Mouse (Mus musculus) embryonic facial prominence, embryonic 12.5 days (tissue): ENCODE measurements around the gene 4930558K02Rik. TPM values are rescaled to one million over a fixed set of nuclear protein-coding genes. Genes with fewer than 3 reads are reported as not detected.

ENCODE experiments used
- ATAC-seq: fragments of 200-750 bp; cut with Nextera tagmentation; 2 replicates; pipeline ENCODE4 v1.8.0; 2017; ENCODE audit not compliant: insufficient number of reproducible peaks, insufficient read depth, low FRiP score, low TSS enrichment
- H3K27ac ChIP-seq: fragments of 300-500 bp; sonication (generic); 2 replicates; pipeline ENCODE4 v1.5.1; 2016; ENCODE audit warnings: mild to moderate bottlenecking
- H3K27me3 ChIP-seq: fragments of 300-500 bp; sonication (generic); 2 replicates; pipeline ENCODE4 v1.6.1; 2016; ENCODE audit warnings: mild to moderate bottlenecking, moderate library complexity
- H3K36me3 ChIP-seq: fragments of 300-500 bp; sonication (generic); 2 replicates; pipeline ENCODE4 v1.6.1; 2016; ENCODE audit warnings: mild to moderate bottlenecking
- H3K4me1 ChIP-seq: fragments of 300-500 bp; sonication (generic); 2 replicates; pipeline ENCODE4 v1.6.1; 2016
- H3K4me2 ChIP-seq: fragments of 300-500 bp; sonication (generic); replicated peaks from 2 replicates; pipeline ENCODE4 v1.6.1; 2016; ENCODE audit warnings: mild to moderate bottlenecking, moderate library complexity
- H3K4me3 ChIP-seq: fragments of 300-500 bp; sonication (generic); 2 replicates; pipeline ENCODE4 v1.5.1; 2016; ENCODE audit warnings: mild to moderate bottlenecking
- H3K9ac ChIP-seq: fragments of 300-500 bp; sonication (generic); 2 replicates; pipeline ENCODE4 v1.6.1; 2016; ENCODE audit warnings: mild to moderate bottlenecking, moderate library complexity
- H3K9me3 ChIP-seq: fragments of 300-500 bp; sonication (generic); 2 replicates; pipeline ENCODE4 v1.6.1; 2016; ENCODE audit warnings: mild to moderate bottlenecking, moderate library complexity
- WGBS: fragments of 180-500 bp; shearing (Covaris S2); methylation state at CpG from one replicate; pipeline ENCODE4 v1.1.7; 2016; 5-methylcytosine and 5-hydroxymethylcytosine counted together
- polyA plus RNA-seq: library from polyadenylated mRNA; unstranded; fragments of >200 nt; fragmentation: Nextera tagmentation; extraction: Ambion mirVana; gene quantifications from 2 replicates; pipeline ENCODE4 v1.2.1, GENCODE M21; 2016

4930558K02Rik gene
- polyA plus RNA-seq, 1 experiment from 2014 or later = not detected

DNA sequence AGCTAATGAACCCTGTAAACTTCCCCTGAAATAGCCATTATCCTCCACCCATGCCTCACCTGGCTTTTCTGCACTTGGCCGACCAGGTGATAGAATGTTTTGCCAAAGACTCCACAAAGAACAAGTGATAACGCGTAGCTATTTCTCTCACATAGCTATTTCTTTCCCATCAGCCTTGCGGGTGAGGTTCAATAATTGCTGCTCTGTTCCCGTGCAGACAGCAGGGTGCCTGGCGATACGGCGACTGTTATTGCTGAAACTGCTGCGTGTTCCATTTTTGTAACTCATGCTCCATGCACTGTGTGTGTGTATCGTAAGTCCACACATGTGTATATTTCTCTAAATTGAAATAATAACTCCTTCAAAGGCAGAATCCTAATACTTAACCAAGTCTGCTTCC lies 47.6 kb downstream of the 4930558K02Rik start:
- Histone ChIP-seq H3K27me3 (no peaks in the 10 kb centered on the region), H3K36me3 (no peaks in the 10 kb centered on the region), H3K27ac (no peak overlapping the region), H3K9me3 (no peaks in the 10 kb centered on the region), H3K4me1 (no peaks in the 10 kb centered on the region), H3K4me3 (no peak overlapping the region), H3K9ac (no peak overlapping the region), H3K4me2 (no peak overlapping the region)
- ATAC-seq = no peak
- 82% methylated on average over 10 of the region's 10 CpGs for WGBS

- no peak overlapping the region for H3K27ac ChIP-seq
- no peaks in the 10 kb centered on the region for H3K9me3 ChIP-seq
Observed at GRCm38 (mm10) chr1:161931313-161931712, 48.1 kb downstream of the 4930558K02Rik start.

DNA sequence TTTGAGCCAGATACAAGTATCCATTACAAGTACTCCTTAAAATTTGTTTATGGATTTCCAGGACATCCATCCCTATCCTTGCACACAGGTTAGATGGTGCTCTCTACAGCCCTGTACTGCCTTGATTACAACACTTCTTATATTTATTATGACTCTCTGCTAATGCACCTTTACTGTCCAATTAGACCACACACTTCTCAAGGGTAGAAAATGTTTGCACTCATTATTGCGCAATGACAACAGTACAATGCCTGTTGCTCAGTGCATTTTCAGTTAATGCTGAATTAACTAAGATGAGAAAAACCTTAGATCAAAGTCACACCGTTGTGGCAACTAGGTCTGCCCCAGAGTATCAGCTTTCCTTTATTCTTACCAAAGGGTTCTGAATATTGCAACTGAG lies 51.5 kb downstream of the 4930558K02Rik start:
- ATAC-seq = no peak
- Histone ChIP-seq H3K27me3 (no peaks in the 10 kb centered on the region), H3K4me3 (no peak overlapping the region), H3K27ac (no peak overlapping the region), H3K36me3 (no peaks in the 10 kb centered on the region), H3K4me1 (no peaks in the 10 kb centered on the region), H3K9me3 (no peaks in the 10 kb centered on the region), H3K4me2 (no peak overlapping the region), H3K9ac (no peak overlapping the region)
- WGBS = 79% methylated on average over 2 of the region's 2 CpGs

More at GRCm38 (mm10) chr1:161931313-161931712, 48.1 kb downstream of the 4930558K02Rik start:
- H3K27me3 ChIP-seq = no peaks in the 10 kb centered on the region
- H3K4me2 ChIP-seq = no peak overlapping the region
- no peaks in the 10 kb centered on the region for H3K36me3 ChIP-seq
- no peaks in the 10 kb centered on the region for H3K4me1 ChIP-seq
- H3K9ac ChIP-seq = no peak overlapping the region
- WGBS = 68% methylated on average over 4 of the region's 4 CpGs
- H3K4me3 ChIP-seq = no peak overlapping the region
- ATAC-seq = no peak

DNA sequence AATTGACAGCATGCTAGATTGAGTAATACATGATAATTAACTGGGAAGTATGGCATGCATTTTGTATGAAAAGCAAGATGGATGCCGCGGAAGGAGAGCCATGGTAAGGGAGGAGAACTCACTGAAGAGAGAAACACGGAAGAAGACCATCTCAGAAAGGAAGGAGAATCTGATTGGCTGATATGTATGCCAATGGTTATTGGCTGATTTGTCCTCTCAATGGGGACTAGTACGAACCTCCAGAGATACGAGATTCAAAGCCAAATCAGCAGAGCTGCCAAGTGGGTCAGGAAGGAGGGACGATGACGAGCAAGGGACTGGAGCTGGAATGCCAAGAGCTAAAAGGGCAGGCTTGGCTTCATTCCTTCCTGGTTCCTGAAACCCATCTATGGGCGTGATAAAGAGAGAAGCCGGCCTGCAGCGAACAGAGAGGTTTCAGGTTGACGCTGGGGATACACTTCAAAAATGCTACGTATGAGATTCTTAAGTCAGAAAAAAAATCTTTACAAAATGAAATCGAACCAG lies 54.1 kb downstream of the 4930558K02Rik start:
- H3K27me3 ChIP-seq = no peaks in the 10 kb centered on the region
- H3K9me3 ChIP-seq = no peaks in the 10 kb centered on the region
- ATAC-seq = no peak
- no peaks in the 10 kb centered on the region for H3K4me1 ChIP-seq
- no peak overlapping the region for H3K27ac ChIP-seq
- H3K36me3 ChIP-seq = no peaks in the 10 kb centered on the region
- no peak overlapping the region for H3K4me2 ChIP-seq
- 81% methylated on average over 13 of the region's 13 CpGs for WGBS
- no peak overlapping the region for H3K9ac ChIP-seq
- no peak overlapping the region for H3K4me3 ChIP-seq

GRCm38 (mm10) chr1:161924321-161924720 lies 55.1 kb downstream of the 4930558K02Rik start:
- no peaks in the 10 kb centered on the region for H3K4me1 ChIP-seq
- 73% methylated on average over 3 of the region's 3 CpGs for WGBS

DNA sequence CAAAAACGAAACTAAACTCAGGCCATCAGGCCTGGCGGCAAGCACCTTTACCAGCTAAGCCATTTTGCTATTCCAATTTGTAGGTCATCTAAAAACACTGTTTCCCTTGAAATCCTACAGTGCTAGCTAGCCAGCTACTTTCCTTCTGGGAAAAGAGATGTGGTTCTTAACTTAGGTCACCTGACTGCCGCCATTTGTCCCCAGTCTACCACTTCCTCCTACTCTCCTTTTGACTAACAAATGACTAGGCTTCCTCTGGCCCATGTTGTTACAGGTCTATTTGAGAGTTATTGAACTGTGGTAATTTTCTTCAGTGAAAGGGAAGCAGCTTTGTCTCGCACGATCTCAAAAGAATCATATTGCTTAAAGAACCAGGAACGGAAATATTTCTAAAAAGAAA lies 57.5 kb downstream of the 4930558K02Rik start:
- no peak overlapping the region for H3K9ac ChIP-seq
- no peaks in the 10 kb centered on the region for H3K36me3 ChIP-seq
- H3K4me1 ChIP-seq = peaks cover 7% of the 10 kb centered on the region; the same call in 1 of the 2 replicates
- no peak overlapping the region for H3K27ac ChIP-seq
- ATAC-seq = no peak
- no peak overlapping the region for H3K4me2 ChIP-seq
- no peaks in the 10 kb centered on the region for H3K27me3 ChIP-seq
- 84% methylated on average over 6 of the region's 6 CpGs for WGBS
- H3K9me3 ChIP-seq = no peaks in the 10 kb centered on the region
- H3K4me3 ChIP-seq = no peak overlapping the region

More at GRCm38 (mm10) chr1:161924321-161924720, 55.1 kb downstream of the 4930558K02Rik start:
- Histone ChIP-seq H3K9me3 (no peaks in the 10 kb centered on the region), H3K27me3 (no peaks in the 10 kb centered on the region), H3K4me3 (no peak overlapping the region), H3K9ac (no peak overlapping the region), H3K36me3 (no peaks in the 10 kb centered on the region), H3K4me2 (no peak overlapping the region), H3K27ac (no peak overlapping the region)
- no peak for ATAC-seq

DNA sequence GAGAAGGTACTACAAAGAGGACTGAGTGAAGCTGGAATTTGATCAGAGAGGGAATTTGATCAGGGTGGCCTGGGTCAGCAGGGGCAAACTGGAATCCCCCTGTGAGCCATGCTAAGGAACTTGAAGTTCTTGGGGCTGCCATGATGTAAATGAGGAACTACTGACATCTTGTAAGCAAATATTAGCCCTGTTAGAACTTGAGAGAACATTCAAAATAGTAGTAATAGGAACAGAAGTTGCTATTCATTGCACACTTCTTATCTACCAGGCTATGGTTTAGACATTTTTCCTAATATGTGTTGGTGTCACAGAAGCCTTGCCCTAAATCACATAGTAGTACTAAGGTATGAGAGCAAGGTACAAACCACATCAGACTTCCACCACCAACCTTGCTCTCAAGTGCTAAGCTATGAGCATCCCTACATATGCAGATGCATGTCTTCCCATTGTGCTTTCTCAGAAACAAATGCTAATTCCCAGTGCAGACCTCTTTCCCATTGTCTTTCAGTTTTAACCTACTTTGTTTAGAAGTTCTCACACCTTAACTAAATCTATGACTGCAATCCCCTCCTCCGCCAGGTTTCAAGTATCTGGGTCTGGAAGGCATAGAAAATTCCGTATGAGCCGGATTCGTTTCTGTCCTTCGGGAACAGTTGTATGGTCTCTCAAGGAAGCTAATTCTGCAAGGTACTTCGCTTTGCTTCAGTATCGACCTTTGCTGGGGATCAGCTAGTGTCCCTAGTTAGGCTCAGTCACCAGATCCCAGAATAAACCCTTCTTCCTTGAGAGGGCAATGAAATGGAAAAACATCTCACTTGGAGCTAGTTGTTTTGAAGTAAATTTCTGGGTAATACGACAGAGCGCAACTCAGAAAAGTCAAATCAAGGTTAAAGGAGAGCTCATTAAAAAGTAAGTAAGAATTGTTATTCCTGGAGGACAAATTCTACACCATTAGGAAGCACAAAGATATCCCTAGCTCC lies 58.7 kb downstream of the 4930558K02Rik start:
- Histone ChIP-seq H3K27me3 (no peaks in the 10 kb centered on the region), H3K9ac (no peak overlapping the region), H3K36me3 (no peaks in the 10 kb centered on the region), H3K27ac (no peak overlapping the region), H3K4me1 (peaks cover 7% of the 10 kb centered on the region; the same call in 1 of the 2 replicates), H3K4me2 (no peak overlapping the region), H3K4me3 (no peak overlapping the region), H3K9me3 (no peaks in the 10 kb centered on the region)
- 80% methylated on average over 9 of the region's 9 CpGs for WGBS
- ATAC-seq = no peak

- H3K27me3 ChIP-seq = no peaks in the 10 kb centered on the region
- 97% methylated on average over 2 of the region's 2 CpGs for WGBS
Observed at GRCm38 (mm10) chr1:161919594-161919993, 59.8 kb downstream of the 4930558K02Rik start.

GRCm38 (mm10) chr1:161918682-161919372 lies 60.6 kb downstream of the 4930558K02Rik start:
- WGBS = 31% methylated on average over 7 of the region's 7 CpGs
- no peaks in the 10 kb centered on the region for H3K27me3 ChIP-seq
- no peaks in the 10 kb centered on the region for H3K9me3 ChIP-seq
- peak overlapping the region; percentile 43; the same call in 1 of the 2 replicates for H3K27ac ChIP-seq
- H3K4me2 ChIP-seq = no peak overlapping the region
- peaks cover 7% of the 10 kb centered on the region; the same call in 1 of the 2 replicates for H3K4me1 ChIP-seq
- no peak overlapping the region for H3K4me3 ChIP-seq
- no peak overlapping the region for H3K9ac ChIP-seq
- H3K36me3 ChIP-seq = no peaks in the 10 kb centered on the region
- ATAC-seq = peak; percentile 37; the same call in 1 of the 2 replicates

More at GRCm38 (mm10) chr1:161919594-161919993, 59.8 kb downstream of the 4930558K02Rik start:
- no peak overlapping the region for H3K4me3 ChIP-seq
- no peak overlapping the region for H3K27ac ChIP-seq
- no peak overlapping the region for H3K4me2 ChIP-seq
- no peak for ATAC-seq
- H3K9me3 ChIP-seq = no peaks in the 10 kb centered on the region
- peaks cover 7% of the 10 kb centered on the region; the same call in 1 of the 2 replicates for H3K4me1 ChIP-seq
- no peak overlapping the region for H3K9ac ChIP-seq
- H3K36me3 ChIP-seq = no peaks in the 10 kb centered on the region

- Histone ChIP-seq H3K27me3 (no peaks in the 10 kb centered on the region), H3K4me1 (peaks cover 7% of the 10 kb centered on the region; the same call in 1 of the 2 replicates), H3K36me3 (no peaks in the 10 kb centered on the region), H3K9ac (no peak overlapping the region), H3K9me3 (no peaks in the 10 kb centered on the region), H3K4me3 (no peak overlapping the region), H3K4me2 (no peak overlapping the region), H3K27ac (peak overlapping the region; percentile 43; the same call in 1 of the 2 replicates)
- 78% methylated on average over 3 of the region's 3 CpGs for WGBS
- ATAC-seq = no peak
Observed at GRCm38 (mm10) chr1:161917940-161918484, 61.4 kb downstream of the 4930558K02Rik start.

GRCm38 (mm10) chr1:161916036-161916435 lies 63.4 kb downstream of the 4930558K02Rik start:
- H3K36me3 ChIP-seq = no peaks in the 10 kb centered on the region
- no peak overlapping the region for H3K4me3 ChIP-seq
- ATAC-seq = no peak; the same call in 1 of the 2 replicates
- H3K4me1 ChIP-seq = peaks cover 7% of the 10 kb centered on the region; the same call in 1 of the 2 replicates
- H3K4me2 ChIP-seq = no peak overlapping the region
- no peaks in the 10 kb centered on the region for H3K9me3 ChIP-seq
- no peaks in the 10 kb centered on the region for H3K27me3 ChIP-seq
- WGBS = 33% methylated on average over 3 of the region's 3 CpGs
- no peak overlapping the region for H3K27ac ChIP-seq
- H3K9ac ChIP-seq = no peak overlapping the region
